ENCODE assay signal across 18 mouse cellular contexts in the genomic region with DNA sequence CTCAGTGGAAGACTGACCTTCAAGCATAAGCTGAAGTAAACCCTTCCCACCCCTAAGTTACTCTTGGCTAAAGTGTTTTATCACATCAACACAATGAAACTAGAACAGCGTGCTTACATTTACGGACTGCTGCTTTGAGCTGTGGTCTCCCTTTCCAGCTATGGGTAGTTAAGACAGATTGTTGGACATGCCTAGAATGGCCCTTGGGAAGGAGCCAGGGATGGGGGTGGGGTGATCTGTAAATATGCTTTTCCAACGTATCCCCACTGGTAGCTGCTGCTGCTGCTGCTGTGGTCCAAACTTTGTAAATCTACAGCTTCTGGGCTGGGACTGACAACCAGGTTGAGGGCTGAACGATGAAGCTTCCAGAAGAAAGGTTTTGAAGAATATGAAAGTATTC. TPM values are rescaled to one million over a fixed set of nuclear protein-coding genes. Genes with fewer than 3 reads are reported as not detected.
A peak's percentile ranks its signal among the peaks of the same experiment; 100 is the strongest.
DNase-seq lines count a peak whose midpoint lies in the region; ATAC-seq lines count a peak whose summit lies in the region.
"Had no signal": no experiment of that assay in that cellular context is flagged by ENCODE, and none has a peak within 500 bp of the region (broad histone marks: within the 10 kb centered on the region; RNA-seq: fewer than 3 reads in every experiment).

No protein-coding gene starts in this region.

- DNase-seq in adrenal gland, postnatal 10 days: peak; percentile 17
- DNase-seq in adrenal gland, adult 18-20 months (ENCODE audit: low spot score in 2 of 2): no peak
- DNase-seq in kidney, adult 11 months: no peak
- peak; percentile 5 for DNase-seq in NIH3T3 (ENCODE audit: low read depth)
- peak; percentile 25 for DNase-seq in lung, postnatal 14 days
- DNase-seq: cerebellum, adult 18-20 months; embryo, embryonic 11 days; heart, postnatal 36 days; liver, postnatal 0 days; right cerebral cortex, adult 18-20 months had no signal

- H3K4me3 ChIP-seq in kidney, embryonic 15.5 days (replicated peaks): no peak overlapping the region
- no peak overlapping the region for H3K4me3 ChIP-seq in midbrain, embryonic 13.5 days (replicated peaks)
- H3K4me3 ChIP-seq in hindbrain, embryonic 12.5 days: no peak overlapping the region
- H3K4me3 ChIP-seq: erythroblast, embryonic 14.5 days; limb, embryonic 12.5 days; midbrain, embryonic 15.5 days; neural tube, embryonic 12.5 days had no signal

- WGBS in kidney, embryonic 15.5 days: 50% methylated on average over 4 of the region's 4 CpGs
- WGBS in midbrain, embryonic 13.5 days: 83% methylated on average over 4 of the region's 4 CpGs
- 77% methylated on average over 4 of the region's 4 CpGs for WGBS in hindbrain, embryonic 12.5 days

- no peak overlapping the region for H3K4me2 ChIP-seq in kidney, embryonic 15.5 days
- no peak overlapping the region for H3K4me2 ChIP-seq in midbrain, embryonic 13.5 days (replicated peaks)
- no peak overlapping the region for H3K4me2 ChIP-seq in hindbrain, embryonic 12.5 days (replicated peaks)
- H3K4me2 ChIP-seq: limb, embryonic 12.5 days; midbrain, embryonic 15.5 days; neural tube, embryonic 12.5 days had no signal

- H3K27ac ChIP-seq in kidney, embryonic 15.5 days: peak overlapping the region; percentile 84
- no peak overlapping the region for H3K27ac ChIP-seq in midbrain, embryonic 13.5 days
- no peak overlapping the region for H3K27ac ChIP-seq in hindbrain, embryonic 12.5 days
- H3K27ac ChIP-seq: limb, embryonic 12.5 days; neural tube, embryonic 12.5 days had no signal

- ATAC-seq in kidney, embryonic 15.5 days (replicated peaks; ENCODE audit: low FRiP score): no peak
- ATAC-seq in midbrain, embryonic 13.5 days: no peak
- no peak for ATAC-seq in hindbrain, embryonic 12.5 days (ENCODE audit: low FRiP score)
- ATAC-seq: inflammation-experienced regulatory T-cells, adult 6 months; liver, postnatal 0 days; midbrain, embryonic 15.5 days had no signal

- H3K9me3 ChIP-seq in kidney, embryonic 15.5 days (replicated peaks): no peaks in the 10 kb centered on the region
- no peaks in the 10 kb centered on the region for H3K9me3 ChIP-seq in midbrain, embryonic 13.5 days
- H3K9me3 ChIP-seq in hindbrain, embryonic 12.5 days (replicated peaks): no peaks in the 10 kb centered on the region
- H3K9me3 ChIP-seq: limb, embryonic 12.5 days; midbrain, embryonic 15.5 days; neural tube, embryonic 12.5 days had no signal

- no peaks in the 10 kb centered on the region for H3K27me3 ChIP-seq in kidney, embryonic 15.5 days
- H3K27me3 ChIP-seq in midbrain, embryonic 13.5 days: no peaks in the 10 kb centered on the region
- no peaks in the 10 kb centered on the region for H3K27me3 ChIP-seq in hindbrain, embryonic 12.5 days
- H3K27me3 ChIP-seq: limb, embryonic 12.5 days; midbrain, embryonic 15.5 days; neural tube, embryonic 12.5 days had no signal

- peaks cover 13% of the 10 kb centered on the region for H3K4me1 ChIP-seq in kidney, embryonic 15.5 days
- H3K4me1 ChIP-seq in midbrain, embryonic 13.5 days (replicated peaks): peaks cover 28% of the 10 kb centered on the region
- H3K4me1 ChIP-seq in hindbrain, embryonic 12.5 days: peaks cover 20% of the 10 kb centered on the region
- H3K4me1 ChIP-seq: limb, embryonic 12.5 days had no signal

- H3K9ac ChIP-seq in kidney, embryonic 15.5 days: no peak overlapping the region
- no peak overlapping the region for H3K9ac ChIP-seq in midbrain, embryonic 13.5 days (replicated peaks)
- H3K9ac ChIP-seq in hindbrain, embryonic 12.5 days: no peak overlapping the region
- H3K9ac ChIP-seq: limb, embryonic 12.5 days; liver, postnatal 0 days; midbrain, embryonic 15.5 days; neural tube, embryonic 12.5 days had no signal

- no peaks in the 10 kb centered on the region for H3K36me3 ChIP-seq in kidney, embryonic 15.5 days
- H3K36me3 ChIP-seq in midbrain, embryonic 13.5 days: no peaks in the 10 kb centered on the region
- H3K36me3 ChIP-seq in hindbrain, embryonic 12.5 days: no peaks in the 10 kb centered on the region
- H3K36me3 ChIP-seq: limb, embryonic 12.5 days; midbrain, embryonic 15.5 days; neural tube, embryonic 12.5 days had no signal

RNA-seq across cellular contexts. Expression of a gene that starts 40.8 kb away (rescaled TPM):
- total RNA-seq in adrenal gland, postnatal 10 days (2021): 100 to 1,000 TPM; 805 to 877 TPM
- 1,000 to 10,000 TPM in 1 of 2 experiments, 100 to 1,000 TPM in 1; 982 to 1,145 TPM for total RNA-seq in adrenal gland, adult 18-20 months (2021)
- 231 and 320 TPM in 2 replicates for polyA plus RNA-seq in kidney, embryonic 15.5 days (2015; fragmentation: Nextera tagmentation; extraction: Ambion mirVana)
- polyA plus RNA-seq in midbrain, embryonic 13.5 days (2015; fragmentation: Nextera tagmentation; extraction: Ambion mirVana): 124 and 143 TPM in 2 replicates
- 121 and 142 TPM in 2 replicates for polyA plus RNA-seq in hindbrain, embryonic 12.5 days (2016; fragmentation: Nextera tagmentation; extraction: Ambion mirVana)

Comparison
In these comparisons a context has a peak if more than half of its experiments do, and no peak if none do; other contexts are left out.
1. DNase-seq: peak in adrenal gland, postnatal 10 days (single experiment), NIH3T3 (single experiment) and lung, postnatal 14 days (single experiment); none in adrenal gland, adult 18-20 months (0 of 2) and kidney, adult 11 months (single experiment).